Mouse (Mus musculus): ENCODE data around the gene Fndc4. TPM values are rescaled to one million over a fixed set of nuclear protein-coding genes. Genes with fewer than 3 reads are reported as not detected.

Gene Fndc4
- polyA plus RNA-seq, 2 experiments = 3.7 to 5.6 TPM

DNA sequence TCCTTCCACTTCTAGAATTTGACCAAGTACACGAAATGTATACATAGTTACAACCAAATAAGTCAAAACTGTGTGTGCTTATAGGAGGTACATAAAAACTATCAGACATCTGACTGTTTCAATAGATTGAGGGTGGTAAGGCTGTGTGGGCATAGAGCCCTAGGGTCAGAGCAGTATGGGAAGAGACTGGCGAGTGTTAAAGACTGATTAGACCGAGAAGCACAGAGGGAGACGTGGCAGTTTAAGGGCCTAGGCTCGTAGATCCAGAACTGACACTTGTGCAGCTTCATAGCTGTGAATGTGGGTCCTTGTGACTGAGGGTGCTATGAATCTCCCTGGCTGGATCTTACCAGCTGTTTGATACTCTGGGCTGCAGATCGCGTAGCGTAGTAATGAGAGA, 41.0 kb downstream of the Fndc4 start:
- H3K27ac ChIP-seq = no peak overlapping the region
- TF ChIP-seq EP300 (IDR thresholded peaks at IDR 0.05; ENCODE audit: low read depth) (no peak), CTCF (IDR thresholded peaks at IDR 0.05; ENCODE audit: low read depth) (no peak)
- H3K4me3 ChIP-seq (ENCODE audit: insufficient read depth in 1 of 2, low read depth in 2 of 2, low read length in 2 of 2) = no peak overlapping the region
- peaks cover 10% of the 10 kb centered on the region for H3K36me3 ChIP-seq (replicated peaks; ENCODE audit: control insufficient read depth, insufficient read depth, low read depth)
- 55% methylated on average over 8 of the region's 8 CpGs for WGBS (ENCODE audit: insufficient replicate concordance)
- H3K9ac ChIP-seq (replicated peaks) = no peak overlapping the region
- DNase-seq (ENCODE audit: low read depth in 3 of 3, low spot score in 3 of 3) = no peak
- no peaks in the 10 kb centered on the region for H3K9me3 ChIP-seq (ENCODE audit: control insufficient read depth, low read length)
- no peak overlapping the region for H3K4me2 ChIP-seq (ENCODE audit: low read depth)
- H3K4me1 ChIP-seq (replicated peaks; ENCODE audit: control insufficient read depth in 2 of 2, insufficient read depth in 2 of 2, low read length in 1 of 2) = no peaks in the 10 kb centered on the region
- no peak for ATAC-seq (ENCODE audit: insufficient read depth)
- no peaks in the 10 kb centered on the region for H3K27me3 ChIP-seq (ENCODE audit: control insufficient read depth, insufficient read depth, low read length)

GRCm38 (mm10) chr5:31254452-31254851, 41.4 kb downstream of the Fndc4 start:
- no peak for TF ChIP-seq CTCF (IDR thresholded peaks at IDR 0.05; ENCODE audit: low read depth)
- no peak for TF ChIP-seq EP300 (IDR thresholded peaks at IDR 0.05; ENCODE audit: low read depth)
- Histone ChIP-seq H3K27me3 (ENCODE audit: control insufficient read depth, insufficient read depth, low read length) (no peaks in the 10 kb centered on the region), H3K9ac (replicated peaks) (no peak overlapping the region), H3K4me2 (ENCODE audit: low read depth) (no peak overlapping the region), H3K4me1 (replicated peaks; ENCODE audit: control insufficient read depth in 2 of 2, insufficient read depth in 2 of 2, low read length in 1 of 2) (no peaks in the 10 kb centered on the region), H3K4me3 (ENCODE audit: insufficient read depth in 1 of 2, low read depth in 2 of 2, low read length in 2 of 2) (no peak overlapping the region), H3K27ac (no peak overlapping the region), H3K36me3 (replicated peaks; ENCODE audit: control insufficient read depth, insufficient read depth, low read depth) (peaks cover 14% of the 10 kb centered on the region), H3K9me3 (ENCODE audit: control insufficient read depth, low read length) (no peaks in the 10 kb centered on the region)
- WGBS (ENCODE audit: insufficient replicate concordance) = 58% methylated on average over 7 of the region's 7 CpGs
- no peak for ATAC-seq (ENCODE audit: insufficient read depth)
- no peak for DNase-seq (ENCODE audit: low read depth in 3 of 3, low spot score in 3 of 3)

- no peaks in the 10 kb centered on the region for H3K4me1 ChIP-seq (replicated peaks; ENCODE audit: control insufficient read depth in 2 of 2, insufficient read depth in 2 of 2, low read length in 1 of 2)
- no peak for ATAC-seq (ENCODE audit: insufficient read depth)
- peaks cover 19% of the 10 kb centered on the region for H3K36me3 ChIP-seq (replicated peaks; ENCODE audit: control insufficient read depth, insufficient read depth, low read depth)
- no peak overlapping the region for H3K9ac ChIP-seq (replicated peaks)
- H3K27me3 ChIP-seq (ENCODE audit: control insufficient read depth, insufficient read depth, low read length) = no peaks in the 10 kb centered on the region
- DNase-seq (ENCODE audit: low read depth in 3 of 3, low spot score in 3 of 3) = no peak
- no peak for TF ChIP-seq CTCF (IDR thresholded peaks at IDR 0.05; ENCODE audit: low read depth)
- H3K27ac ChIP-seq = no peak overlapping the region
- no peak overlapping the region for H3K4me3 ChIP-seq (ENCODE audit: insufficient read depth in 1 of 2, low read depth in 2 of 2, low read length in 2 of 2)
- no peaks in the 10 kb centered on the region for H3K9me3 ChIP-seq (ENCODE audit: control insufficient read depth, low read length)
- WGBS (ENCODE audit: insufficient replicate concordance) = 86% methylated on average over 8 of the region's 8 CpGs
- H3K4me2 ChIP-seq (ENCODE audit: low read depth) = no peak overlapping the region
Observed at GRCm38 (mm10) chr5:31253806-31254205, 42.1 kb downstream of the Fndc4 start.

GRCm38 (mm10) chr5:31252795-31253545, 42.9 kb downstream of the Fndc4 start:
- peaks cover 19% of the 10 kb centered on the region for H3K36me3 ChIP-seq (replicated peaks; ENCODE audit: control insufficient read depth, insufficient read depth, low read depth)
- no peaks in the 10 kb centered on the region for H3K9me3 ChIP-seq (ENCODE audit: control insufficient read depth, low read length)
- WGBS (ENCODE audit: insufficient replicate concordance) = 82% methylated on average over 16 of the region's 16 CpGs
- TF ChIP-seq CTCF (IDR thresholded peaks at IDR 0.05; ENCODE audit: low read depth) = no peak
- no peak for TF ChIP-seq EP300 (IDR thresholded peaks at IDR 0.05; ENCODE audit: low read depth)
- no peak overlapping the region for H3K4me3 ChIP-seq (ENCODE audit: insufficient read depth in 1 of 2, low read depth in 2 of 2, low read length in 2 of 2)
- H3K4me1 ChIP-seq (replicated peaks; ENCODE audit: control insufficient read depth in 2 of 2, insufficient read depth in 2 of 2, low read length in 1 of 2) = no peaks in the 10 kb centered on the region
- H3K27ac ChIP-seq = no peak overlapping the region
- H3K9ac ChIP-seq (replicated peaks) = no peak overlapping the region
- no peak for ATAC-seq (ENCODE audit: insufficient read depth)
- no peak for DNase-seq (ENCODE audit: low read depth in 3 of 3, low spot score in 3 of 3)
- no peak overlapping the region for H3K4me2 ChIP-seq (ENCODE audit: low read depth)
- H3K27me3 ChIP-seq (ENCODE audit: control insufficient read depth, insufficient read depth, low read length) = no peaks in the 10 kb centered on the region

DNA sequence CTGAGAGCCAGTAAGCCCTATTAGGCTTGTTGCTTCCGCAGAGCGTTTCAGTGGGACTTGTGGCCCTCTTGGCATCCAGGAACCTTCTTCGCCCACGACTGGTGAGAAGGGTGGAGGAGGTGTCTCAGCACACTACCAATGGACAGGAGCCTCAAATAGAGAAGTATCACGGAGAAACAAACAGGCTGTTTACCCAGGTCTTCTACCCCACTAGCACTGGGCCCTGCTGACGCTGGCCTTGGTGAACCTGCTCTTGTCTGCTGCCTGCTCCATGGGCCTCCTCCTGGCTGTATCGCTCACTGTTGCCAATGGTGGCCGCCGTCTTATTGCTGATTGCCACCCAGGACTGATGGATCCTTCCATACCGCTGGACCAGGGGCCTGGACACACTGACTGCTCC, 43.7 kb downstream of the Fndc4 start:
- DNase-seq (ENCODE audit: low read depth in 3 of 3, low spot score in 3 of 3) (no peak), ATAC-seq (ENCODE audit: insufficient read depth) (no peak)
- peak overlapping the region; percentile 45 to 52; a peak in 3 of 4 replicates for H3K4me3 ChIP-seq (ENCODE audit: insufficient read depth in 1 of 2, low read depth in 2 of 2, low read length in 2 of 2)
- 74% methylated on average over 10 of the region's 10 CpGs for WGBS (ENCODE audit: insufficient replicate concordance)
- H3K4me2 ChIP-seq (ENCODE audit: low read depth) = peak overlapping the region; percentile 64
- peaks cover 19% of the 10 kb centered on the region for H3K36me3 ChIP-seq (replicated peaks; ENCODE audit: control insufficient read depth, insufficient read depth, low read depth)
- no peaks in the 10 kb centered on the region for H3K27me3 ChIP-seq (ENCODE audit: control insufficient read depth, insufficient read depth, low read length)
- no peak overlapping the region for H3K9ac ChIP-seq (replicated peaks)
- no peaks in the 10 kb centered on the region for H3K9me3 ChIP-seq (ENCODE audit: control insufficient read depth, low read length)
- TF ChIP-seq EP300 (IDR thresholded peaks at IDR 0.05; ENCODE audit: low read depth) = no peak
- no peak for TF ChIP-seq CTCF (IDR thresholded peaks at IDR 0.05; ENCODE audit: low read depth)
- no peaks in the 10 kb centered on the region for H3K4me1 ChIP-seq (replicated peaks; ENCODE audit: control insufficient read depth in 2 of 2, insufficient read depth in 2 of 2, low read length in 1 of 2)
- H3K27ac ChIP-seq = no peak overlapping the region
